Mouse (Mus musculus) left cerebral cortex, adult 6 months (tissue): ENCODE measurements around the gene Msi2. TPM values are rescaled to one million over a fixed set of nuclear protein-coding genes. Genes with fewer than 3 reads are reported as not detected.

ENCODE experiments used
- long read RNA-seq, 2 experiments: library from polyadenylated mRNA; unstranded; transcript quantifications; one replicate each; pipeline ENCODE4 v2.0.0; 2019 to 2020
- polyA plus RNA-seq: library from polyadenylated mRNA; unstranded; fragments of <200 nt; fragmentation: Nextera tagmentation; gene quantifications from 2 replicates; pipeline ENCODE4 v1.2.3, GENCODE M21; 2021

Gene Msi2
- 6.0 and 8.4 TPM in 2 replicates for polyA plus RNA-seq
- long read RNA-seq, experiment 1, full-length matches to known transcripts, result 3 of 53 reads
- long read RNA-seq, experiment 1, partial matches to known transcripts, result 3 of 53 reads
- long read RNA-seq, experiment 1, other reads (novel, unspliced or antisense), result 47 of 53 reads
- long read RNA-seq, experiment 2, partial matches to known transcripts, result 1 of 36 reads
- long read RNA-seq, experiment 2, other reads (novel, unspliced or antisense), result 34 of 36 reads

DNA sequence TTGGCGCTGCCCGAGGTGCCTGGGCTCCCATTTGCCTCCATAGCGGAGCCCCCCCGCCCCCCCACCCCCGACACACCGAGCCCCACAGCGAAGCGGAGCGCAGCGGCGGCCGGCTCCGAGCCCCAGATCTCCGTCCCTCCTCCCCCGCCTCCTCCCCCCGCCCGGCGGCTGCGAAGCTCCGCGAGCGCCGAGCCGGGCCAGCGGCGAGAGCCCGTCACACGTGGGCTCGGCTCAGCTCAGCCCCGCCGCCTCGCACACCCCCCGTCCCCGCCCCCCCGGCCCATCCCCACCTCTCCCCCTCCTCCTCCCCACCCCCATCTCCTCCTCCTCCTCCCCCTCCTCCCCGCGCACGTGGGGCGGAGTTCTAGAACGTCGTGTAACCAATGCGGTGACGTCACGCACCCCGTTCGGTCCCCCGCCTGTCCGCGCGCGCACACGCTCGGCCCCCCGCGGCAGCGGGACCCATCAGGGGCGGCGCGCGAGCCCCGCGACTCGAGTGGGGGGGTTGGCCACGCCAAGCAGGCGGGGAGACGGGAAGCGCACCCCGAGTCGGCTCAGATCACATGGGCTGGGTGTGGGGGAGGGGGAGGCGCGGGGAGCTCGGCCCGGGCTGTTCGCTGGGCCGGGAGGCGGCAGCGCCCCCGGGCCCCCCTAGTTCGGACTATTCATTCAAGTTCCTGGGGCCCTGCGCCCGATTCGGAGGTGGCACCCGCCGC is at the start of gene Msi2:
Gene Msi2, minus strand, starts transcription at position 464 of the 716 bp plus-strand sequence.

DNA sequence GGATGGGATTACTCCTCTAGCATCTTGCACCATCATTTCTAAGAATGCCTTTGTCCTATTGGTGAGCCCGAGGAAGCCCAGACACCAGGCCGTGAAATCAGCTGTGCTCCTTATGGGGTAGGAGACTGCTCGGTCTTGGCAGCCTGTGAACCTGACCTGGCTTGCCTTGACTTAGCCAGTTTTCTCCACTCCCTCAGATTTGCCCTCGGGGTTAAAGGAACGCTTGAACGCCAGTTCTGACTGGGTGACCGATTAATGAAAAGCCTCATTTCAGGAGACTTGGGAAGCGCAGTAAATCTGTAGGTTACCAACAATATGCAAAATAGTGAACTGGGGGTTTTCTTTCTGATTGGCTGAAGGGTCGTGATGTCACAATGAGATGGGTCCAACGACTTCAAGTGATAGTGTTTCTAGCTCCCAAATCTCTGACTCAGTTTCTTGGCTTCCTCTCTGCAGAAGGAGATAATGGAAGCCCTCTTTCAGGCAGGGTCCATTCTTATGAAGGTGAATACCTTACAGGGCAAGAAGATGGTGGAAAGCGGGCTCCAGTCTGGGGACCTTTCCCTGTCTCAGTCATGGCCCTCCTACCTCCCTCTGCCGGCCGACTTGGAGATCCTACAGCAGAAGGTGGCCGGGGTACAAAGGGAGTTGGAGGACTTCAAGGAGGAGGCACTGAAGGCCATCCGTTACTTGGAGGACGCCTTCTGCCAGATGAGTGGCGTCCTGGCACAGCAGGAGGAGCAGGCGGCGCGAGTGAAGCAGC is 424.5 kb downstream of the Msi2 start, which contains the start of gene Ccdc182:
Gene Ccdc182, plus strand, starts transcription at position 428 of the 763 bp plus-strand sequence.

Other genes starting within 250 kb of the Msi2 start
- gene Akap1, start 146.1 kb upstream of the Msi2 start, polyA plus RNA-seq, result 5.7 and 8.4 TPM in 2 replicates
- 25.5 and 30.4 TPM in 2 replicates for gene Scpep1, start 237.0 kb upstream of the Msi2 start, polyA plus RNA-seq
- not detected in 2 replicates for gene Elobl, start 248.4 kb upstream of the Msi2 start, polyA plus RNA-seq